Mouse (Mus musculus) forelimb bud, embryonic 11.5 days (tissue): ENCODE measurements around the gene Prol1.
A peak's percentile ranks its signal among the peaks of the same experiment; 100 is the strongest.
"Not testable (repeated sequence)": the region's sequence is repeated elsewhere in the genome, so short reads cannot be mapped to it uniquely, and the experiment has no call there.

Experiments
- DNase-seq: peaks from one replicate; pipeline ENCODE4 v3.0.0-alpha.2; 2012; ENCODE audit warnings: low read depth, low spot score

Gene Prol1

GRCm38 (mm10) chr5:88317012-88317411, at the start of gene Prol1:
Prol1 (plus strand) TSS chr5:88317312.
- DNase-seq: no peak

- DNase-seq: no peak
Measured at GRCm38 (mm10) chr5:88268619-88269018, 48.5 kb upstream of the Prol1 start, which contains the start of gene Gm7714. Gm7714 (plus strand) TSS chr5:88268919.

GRCm38 (mm10) chr5:88311307-88311706, 5.8 kb upstream of the Prol1 start:
- not testable (repeated sequence) for DNase-seq

- not testable (repeated sequence) for DNase-seq
Measured at GRCm38 (mm10) chr5:88348533-88348932, 31.4 kb downstream of the Prol1 start.

GRCm38 (mm10) chr5:88364768-88365167, 47.7 kb downstream of the Prol1 start:
- DNase-seq: peak; percentile 56

GRCm38 (mm10) chr5:88366886-88367285, 49.8 kb downstream of the Prol1 start:
- DNase-seq: no peak

- DNase-seq: no peak
Measured at GRCm38 (mm10) chr5:88370578-88371232, 53.6 kb downstream of the Prol1 start.

- DNase-seq: no peak
Measured at GRCm38 (mm10) chr5:88372563-88372962, 55.5 kb downstream of the Prol1 start.

GRCm38 (mm10) chr5:88375808-88376207, 58.7 kb downstream of the Prol1 start, which contains the start of gene Amtn:
Amtn (plus strand) TSS chr5:88376108.
- no peak for DNase-seq
